Mouse (Mus musculus): ENCODE measurements around the gene Dtymk.

DNA sequence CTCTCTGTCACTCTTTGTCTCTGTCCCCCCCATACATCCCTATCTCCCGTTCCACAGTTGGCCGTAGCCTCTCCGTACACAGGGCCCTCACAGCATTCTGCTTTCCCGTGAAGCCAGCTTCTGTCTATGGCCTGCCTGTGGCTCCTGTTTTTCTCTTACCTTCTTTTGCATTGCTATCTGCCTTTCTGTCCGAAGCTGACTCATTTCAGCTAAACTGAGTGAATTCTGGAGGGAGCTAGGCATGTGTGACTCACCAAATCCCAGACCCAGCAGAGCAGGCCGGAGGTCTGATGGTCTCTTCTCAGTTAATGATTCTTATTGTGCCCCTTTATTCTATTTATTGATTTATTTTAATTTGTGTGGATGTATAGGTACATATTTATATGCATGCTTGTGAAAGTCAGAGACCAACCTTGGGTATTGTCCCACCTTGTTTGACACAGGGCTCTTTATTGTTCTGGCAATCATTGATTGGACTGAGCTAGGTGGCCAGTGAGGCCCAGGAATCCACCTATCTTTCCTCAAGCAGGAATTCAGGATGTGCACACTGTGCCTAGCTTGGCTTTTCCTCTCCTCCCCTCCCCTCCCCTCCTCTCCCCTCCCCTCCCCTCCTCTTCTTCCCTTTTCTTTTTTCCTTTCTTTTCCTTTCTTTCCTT lies 34.3 kb upstream of the Dtymk start:
- TF ChIP-seq TAL1 (IDR thresholded peaks at IDR 0.05; ENCODE audit: low read length) (no peak), GATA1 (IDR thresholded peaks at IDR 0.05; ENCODE audit: low read length) (no peak)
